Mouse (Mus musculus) limb, embryonic 10.5 days (tissue): ENCODE data around the gene Sntb2. TPM values are rescaled to one million over a fixed set of nuclear protein-coding genes. Genes with fewer than 3 reads are reported as not detected.

Experiments
- DNase-seq: peaks from one replicate; pipeline ENCODE4 v3.0.0-alpha.2; 2017; ENCODE audit warnings: low spot score
- H3K27ac ChIP-seq: fragments of 300-500 bp; sonication (generic); 2 replicates; pipeline ENCODE4 v1.5.1; 2016; ENCODE audit warnings: mild to moderate bottlenecking
- H3K27me3 ChIP-seq: fragments of 300-500 bp; sonication (generic); 2 replicates; pipeline ENCODE4 v1.6.1; 2016; ENCODE audit warnings: low read depth, mild to moderate bottlenecking; ENCODE audit not compliant: poor library complexity, severe bottlenecking
- H3K36me3 ChIP-seq: fragments of 300-500 bp; sonication (generic); 2 replicates; pipeline ENCODE4 v1.6.1; 2016; ENCODE audit warnings: mild to moderate bottlenecking, moderate library complexity
- H3K4me1 ChIP-seq: fragments of 300-500 bp; sonication (generic); 2 replicates; pipeline ENCODE4 v1.6.1; 2016
- H3K4me3 ChIP-seq: fragments of 300-500 bp; sonication (generic); 2 replicates; pipeline ENCODE4 v1.5.1; 2016; ENCODE audit warnings: mild to moderate bottlenecking, moderate library complexity
- H3K9me3 ChIP-seq: fragments of 300-500 bp; sonication (generic); replicated peaks from 2 replicates; pipeline ENCODE4 v1.6.1; 2016; ENCODE audit warnings: mild to moderate bottlenecking
- WGBS: fragments of 180-500 bp; shearing (Covaris S2); methylation state at CpG from one replicate; pipeline ENCODE4 v1.1.7; 2016; 5-methylcytosine and 5-hydroxymethylcytosine counted together
- polyA plus RNA-seq: library from polyadenylated mRNA; unstranded; fragments of >200 nt; fragmentation: Nextera tagmentation; extraction: Ambion mirVana; gene quantifications from 2 replicates; pipeline ENCODE4 v1.2.1, GENCODE M21; 2016

The Sntb2 gene
- polyA plus RNA-seq, 1 experiment from 2014 or later = 15.9 TPM

DNA sequence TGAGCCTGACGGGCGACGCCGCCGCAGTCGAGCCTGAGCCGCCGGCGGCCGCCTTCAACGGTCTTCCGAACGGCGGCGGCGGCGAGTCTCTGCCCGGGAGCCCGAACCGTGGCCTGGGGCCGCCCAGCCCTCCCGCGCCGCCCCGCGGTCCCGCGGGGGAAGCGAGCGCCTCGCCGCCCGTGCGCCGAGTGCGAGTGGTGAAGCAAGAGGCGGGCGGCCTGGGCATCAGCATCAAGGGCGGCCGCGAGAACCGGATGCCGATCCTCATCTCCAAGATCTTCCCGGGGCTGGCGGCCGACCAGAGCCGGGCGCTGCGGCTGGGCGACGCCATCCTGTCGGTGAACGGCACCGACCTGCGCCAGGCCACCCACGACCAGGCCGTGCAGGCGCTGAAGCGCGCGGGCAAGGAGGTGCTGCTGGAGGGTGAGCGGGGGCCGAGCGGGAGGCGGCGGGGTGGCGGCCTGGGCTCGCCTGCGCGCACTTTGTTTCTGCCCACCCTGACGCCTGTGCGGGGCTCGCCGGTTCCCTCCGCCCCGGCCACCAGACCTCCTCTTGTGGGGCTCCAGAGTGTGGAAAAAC, 438 bp downstream of the Sntb2 start:
- H3K4me1 ChIP-seq = peaks cover 56% of the 10 kb centered on the region
- H3K9me3 ChIP-seq = no peaks in the 10 kb centered on the region
- peak overlapping the region; percentile 91 for H3K4me3 ChIP-seq
- under 1% methylated on average over 75 of the region's 76 CpGs for WGBS
- peak; percentile 82 for DNase-seq
- no peaks in the 10 kb centered on the region for H3K27me3 ChIP-seq
- H3K27ac ChIP-seq = peak overlapping the region; percentile 96
- H3K36me3 ChIP-seq = peaks cover 7% of the 10 kb centered on the region; the same call in 1 of the 2 replicates

DNA sequence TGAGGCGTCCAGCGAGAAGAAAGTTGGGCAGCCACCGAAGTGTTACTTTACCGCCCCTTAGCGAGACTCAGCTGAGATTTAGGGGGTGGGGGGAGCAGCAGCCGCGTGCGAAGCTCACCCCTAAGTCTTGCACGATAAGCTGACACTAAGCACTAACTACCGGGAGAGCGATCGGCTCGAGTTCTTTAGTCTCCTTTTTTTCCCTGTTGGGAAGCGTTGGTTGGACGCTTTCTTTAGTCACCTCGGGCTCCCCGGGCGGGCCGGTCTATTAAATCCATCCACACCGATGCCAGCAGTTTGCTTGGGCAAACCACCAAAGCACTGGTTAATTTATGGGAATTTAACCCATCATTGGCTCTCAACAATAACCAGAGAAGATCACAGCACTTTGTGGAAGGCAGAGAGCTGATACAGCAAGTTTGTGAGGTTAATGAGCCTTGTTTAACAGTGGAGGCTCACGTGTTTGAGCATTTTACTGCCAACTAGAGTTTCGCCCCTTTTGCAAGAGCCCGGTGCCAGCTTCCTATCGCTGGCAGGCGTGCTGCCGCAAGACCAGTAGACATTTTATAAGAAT, 1.0 kb downstream of the Sntb2 start:
- WGBS = 2% methylated on average over 26 of the region's 26 CpGs
- peak overlapping the region; percentile 91 for H3K4me3 ChIP-seq
- H3K4me1 ChIP-seq = peaks cover 54% of the 10 kb centered on the region
- H3K27me3 ChIP-seq = no peaks in the 10 kb centered on the region
- H3K9me3 ChIP-seq = no peaks in the 10 kb centered on the region
- peak overlapping the region; percentile 96 for H3K27ac ChIP-seq
- peaks cover 9% of the 10 kb centered on the region; the same call in 1 of the 2 replicates for H3K36me3 ChIP-seq
- no peak for DNase-seq

DNA sequence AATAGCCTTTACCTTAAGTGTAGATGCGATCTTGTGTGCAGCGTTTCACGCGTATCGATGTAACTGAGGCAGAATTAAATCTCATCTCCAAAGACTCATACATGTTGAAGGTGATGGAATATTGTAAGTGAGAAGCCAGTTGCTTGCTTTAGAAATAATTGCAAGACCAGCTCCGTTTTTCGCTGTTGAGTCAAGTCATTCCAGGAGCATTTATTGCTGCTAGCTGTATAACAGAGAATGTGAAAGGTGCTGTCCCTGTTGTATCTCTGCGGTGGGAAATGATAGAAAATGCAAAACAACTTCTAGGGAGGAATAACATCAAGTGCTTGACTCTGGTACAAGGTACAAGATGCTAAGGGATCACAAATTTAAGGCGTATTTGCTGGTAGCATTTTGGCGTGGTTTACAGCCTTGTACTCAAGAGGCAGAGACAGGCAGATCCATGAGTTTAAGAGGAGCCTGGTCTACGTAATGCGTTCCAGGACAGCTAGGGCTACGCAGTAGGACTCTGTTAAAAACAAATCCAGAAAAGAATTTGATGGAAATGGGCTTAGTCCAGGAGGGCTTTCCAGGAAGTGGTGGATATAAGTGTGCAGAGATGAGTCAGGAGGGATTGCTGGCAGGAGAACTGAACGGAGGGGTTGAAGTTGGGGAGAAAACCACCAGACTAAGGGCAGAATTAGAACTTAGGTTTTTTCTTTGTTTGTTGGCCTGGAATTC, 1.7 kb downstream of the Sntb2 start:
- H3K27me3 ChIP-seq = no peaks in the 10 kb centered on the region
- peaks cover 47% of the 10 kb centered on the region for H3K4me1 ChIP-seq
- WGBS = 38% methylated on average over 14 of the region's 14 CpGs
- H3K27ac ChIP-seq = no peak overlapping the region
- H3K9me3 ChIP-seq = no peaks in the 10 kb centered on the region
- peaks cover 9% of the 10 kb centered on the region; the same call in 1 of the 2 replicates for H3K36me3 ChIP-seq
- no peak for DNase-seq
- H3K4me3 ChIP-seq = peak overlapping the region; percentile 91

DNA sequence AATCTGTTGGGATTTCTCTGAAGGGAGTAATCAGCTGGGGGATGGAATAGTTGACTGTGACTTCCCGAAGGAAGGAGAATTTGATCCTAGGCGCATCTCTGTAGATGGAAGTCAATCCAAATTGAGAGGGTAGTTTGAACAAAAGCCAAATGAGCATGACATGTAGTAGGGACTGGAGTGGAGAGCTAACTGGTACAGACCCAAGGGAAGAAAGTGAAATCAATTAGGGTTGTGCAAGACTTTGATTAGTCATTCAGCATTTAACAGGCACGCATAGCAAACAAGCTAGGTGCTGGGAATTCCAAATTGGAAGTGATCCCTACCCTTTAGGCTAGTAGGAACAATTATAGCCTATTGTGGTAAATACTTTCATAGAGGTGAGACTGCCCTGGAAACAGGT, 6.3 kb downstream of the Sntb2 start:
- H3K27ac ChIP-seq = no peak overlapping the region
- no peak overlapping the region for H3K4me3 ChIP-seq
- H3K4me1 ChIP-seq = peaks cover 25% of the 10 kb centered on the region
- DNase-seq = no peak
- H3K27me3 ChIP-seq = no peaks in the 10 kb centered on the region
- WGBS = 92% methylated on average over 3 of the region's 3 CpGs
- peaks cover 18% of the 10 kb centered on the region for H3K36me3 ChIP-seq
- H3K9me3 ChIP-seq = no peaks in the 10 kb centered on the region

DNA sequence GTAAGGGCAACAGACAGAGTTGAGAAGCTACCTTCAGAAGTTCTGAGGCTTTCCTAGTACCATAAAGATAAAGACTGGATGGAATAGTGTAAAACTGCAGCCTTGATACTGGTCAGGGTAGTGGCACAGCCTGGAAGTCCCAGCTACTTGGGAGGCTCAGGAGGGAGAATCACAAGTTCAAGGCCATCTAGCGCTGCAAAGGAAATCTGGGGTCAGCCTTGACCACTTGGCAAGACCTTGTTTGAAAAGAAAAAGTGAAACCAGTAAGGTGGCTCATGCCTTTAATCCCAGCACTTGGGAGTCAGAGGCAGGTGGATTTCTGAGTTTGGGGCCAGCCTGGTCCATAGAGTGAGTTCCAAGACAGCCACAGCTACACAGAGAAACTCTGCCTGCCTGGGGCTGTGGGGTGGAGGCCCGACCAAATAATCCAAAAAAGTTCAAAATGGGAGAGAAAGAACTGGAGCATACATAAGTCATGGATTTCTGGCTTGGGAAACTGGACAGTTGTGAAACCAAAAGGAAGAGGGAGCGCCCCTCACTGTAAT, 8.4 kb downstream of the Sntb2 start:
- Histone ChIP-seq H3K27me3 (no peaks in the 10 kb centered on the region), H3K9me3 (no peaks in the 10 kb centered on the region), H3K27ac (no peak overlapping the region), H3K4me1 (peaks cover 9% of the 10 kb centered on the region), H3K36me3 (peaks cover 20% of the 10 kb centered on the region), H3K4me3 (no peak overlapping the region)
- whole genome bisulfite sequencing = 93% methylated on average over 3 of the region's 3 CpGs
- no peak for DNase-seq

DNA sequence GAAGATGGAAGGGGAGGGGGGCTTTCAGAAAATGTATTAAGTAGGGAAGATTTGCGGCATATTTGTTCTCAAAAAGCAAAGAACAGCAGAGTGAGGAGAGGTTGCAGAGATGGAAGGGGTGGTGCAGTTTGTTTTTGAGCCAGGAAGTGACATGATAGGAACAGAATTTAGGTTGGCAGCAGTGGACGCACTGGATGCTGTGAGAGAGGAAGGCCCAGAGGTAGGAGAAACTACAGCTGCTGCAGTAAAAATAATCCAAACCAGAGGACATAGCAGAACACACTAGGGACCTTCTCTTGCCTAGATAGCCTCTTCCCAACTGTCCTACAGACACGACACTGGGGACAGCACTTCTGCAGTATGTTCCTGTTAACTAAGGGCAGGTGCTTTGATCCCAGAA, 9.2 kb downstream of the Sntb2 start:
- Histone ChIP-seq H3K36me3 (peaks cover 15% of the 10 kb centered on the region; the same call in 1 of the 2 replicates), H3K27me3 (no peaks in the 10 kb centered on the region), H3K4me1 (peaks cover 4% of the 10 kb centered on the region), H3K4me3 (no peak overlapping the region), H3K27ac (no peak overlapping the region), H3K9me3 (no peaks in the 10 kb centered on the region)
- 79% methylated on average over 3 of the region's 3 CpGs for WGBS
- DNase-seq = no peak

DNA sequence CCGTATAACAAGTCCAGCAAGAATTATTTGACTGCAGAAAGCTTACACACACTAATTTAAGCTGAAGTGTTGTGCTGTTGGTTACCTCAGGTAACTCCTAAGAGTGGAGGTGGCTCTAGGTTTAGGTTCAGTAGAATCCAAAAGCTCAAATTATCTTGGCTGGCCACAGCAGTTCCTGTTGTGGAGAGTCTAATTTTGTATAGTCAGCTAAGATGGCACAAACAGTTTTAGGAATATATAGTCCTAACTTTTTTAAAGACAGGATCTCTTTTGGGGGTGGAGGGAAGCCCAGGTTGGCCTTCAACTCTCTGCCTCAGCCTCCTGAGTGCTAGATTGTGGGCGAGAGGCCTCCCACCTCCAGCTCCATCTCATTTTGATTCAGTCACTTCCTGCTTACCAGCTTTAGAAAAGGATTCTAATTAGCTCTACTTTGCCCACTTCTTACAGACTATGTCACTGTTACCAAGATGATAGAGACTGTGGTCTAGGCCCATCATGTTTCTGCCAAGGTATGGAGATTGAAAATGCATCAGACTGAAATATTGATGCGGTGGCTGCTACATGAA, 13.2 kb downstream of the Sntb2 start:
- no peaks in the 10 kb centered on the region for H3K4me1 ChIP-seq
- WGBS = 88% methylated on average over 3 of the region's 3 CpGs

DNA sequence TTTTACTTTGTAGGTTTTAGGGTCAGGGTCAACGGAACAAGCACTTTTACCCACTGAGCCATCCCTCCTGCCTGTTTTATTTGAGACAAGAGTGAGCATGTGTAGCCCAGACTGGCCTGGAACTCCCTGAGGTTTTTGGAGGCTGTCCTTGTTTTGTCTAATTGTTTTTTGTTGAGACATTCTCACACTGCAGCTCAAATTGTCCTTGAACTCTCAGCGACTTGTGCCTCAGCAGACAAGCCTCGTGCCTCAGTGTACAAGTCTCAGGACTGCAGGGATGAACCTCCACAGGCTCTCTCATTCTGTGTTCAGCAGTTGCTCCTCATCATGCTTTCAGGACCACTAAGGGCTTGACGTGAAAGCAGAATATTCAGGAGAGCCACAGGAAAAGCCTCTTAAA, 16.2 kb downstream of the Sntb2 start:
- no peak for DNase-seq
- H3K36me3 ChIP-seq = peaks cover 11% of the 10 kb centered on the region
- H3K4me3 ChIP-seq = no peak overlapping the region
- no peaks in the 10 kb centered on the region for H3K4me1 ChIP-seq
- H3K27ac ChIP-seq = no peak overlapping the region
- H3K9me3 ChIP-seq = no peaks in the 10 kb centered on the region
- no peaks in the 10 kb centered on the region for H3K27me3 ChIP-seq
- WGBS = 86% methylated on average over 4 of the region's 4 CpGs

More for the DNA sequence above, 13.2 kb downstream of the Sntb2 start:
- no peak overlapping the region for H3K4me3 ChIP-seq
- H3K27me3 ChIP-seq = no peaks in the 10 kb centered on the region
- H3K27ac ChIP-seq = no peak overlapping the region
- H3K9me3 ChIP-seq = no peaks in the 10 kb centered on the region
- peaks cover 8% of the 10 kb centered on the region; the same call in 1 of the 2 replicates for H3K36me3 ChIP-seq
- no peak for DNase-seq

DNA sequence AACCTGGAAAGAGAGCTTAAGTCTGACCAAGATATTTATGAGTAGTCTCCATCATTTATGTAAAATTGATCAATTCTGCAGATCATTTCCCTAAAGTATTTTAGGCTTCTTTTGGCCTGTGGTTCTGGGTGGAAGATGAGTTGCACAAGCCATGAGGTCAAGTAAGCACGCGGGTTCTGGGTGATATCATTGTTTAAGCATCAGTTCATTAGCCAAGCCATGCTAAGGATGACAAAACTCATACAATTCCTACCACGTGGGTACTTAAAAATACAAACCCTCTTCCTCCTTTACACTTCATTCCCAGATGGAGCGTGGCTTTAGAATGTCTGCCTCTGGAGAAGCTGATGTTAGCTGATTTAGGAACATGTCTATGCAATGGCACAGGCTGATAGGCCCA, 18.0 kb downstream of the Sntb2 start:
- 89% methylated on average over 4 of the region's 4 CpGs for WGBS
- Histone ChIP-seq H3K4me3 (no peak overlapping the region), H3K27ac (no peak overlapping the region), H3K4me1 (no peaks in the 10 kb centered on the region), H3K9me3 (no peaks in the 10 kb centered on the region), H3K27me3 (no peaks in the 10 kb centered on the region), H3K36me3 (peaks cover 12% of the 10 kb centered on the region)
- DNase-seq = no peak

DNA sequence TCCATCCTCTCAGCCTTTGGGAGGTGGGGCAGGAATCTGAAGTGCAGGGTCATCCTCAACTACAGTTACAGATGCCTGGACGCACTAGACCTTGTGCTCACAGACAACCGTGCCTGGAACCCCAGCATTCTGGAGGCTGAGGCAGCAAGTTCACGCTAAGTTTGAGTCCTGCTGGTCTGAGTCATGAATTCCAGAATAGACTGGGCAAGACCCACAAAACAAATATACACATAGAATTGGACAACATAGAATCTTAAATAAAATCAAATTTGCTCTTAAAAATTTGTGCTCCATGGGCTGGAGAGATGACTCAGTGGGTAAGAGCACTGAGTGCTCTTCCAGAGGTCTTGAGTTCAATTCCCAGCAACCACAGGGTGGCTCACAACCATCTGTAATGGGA, 21.5 kb downstream of the Sntb2 start:
- DNase-seq = no peak
- Histone ChIP-seq H3K27me3 (no peaks in the 10 kb centered on the region), H3K36me3 (peaks cover 8% of the 10 kb centered on the region), H3K4me1 (no peaks in the 10 kb centered on the region), H3K4me3 (no peak overlapping the region), H3K27ac (no peak overlapping the region), H3K9me3 (no peaks in the 10 kb centered on the region)
- 93% methylated on average over 3 of the region's 3 CpGs for WGBS

DNA sequence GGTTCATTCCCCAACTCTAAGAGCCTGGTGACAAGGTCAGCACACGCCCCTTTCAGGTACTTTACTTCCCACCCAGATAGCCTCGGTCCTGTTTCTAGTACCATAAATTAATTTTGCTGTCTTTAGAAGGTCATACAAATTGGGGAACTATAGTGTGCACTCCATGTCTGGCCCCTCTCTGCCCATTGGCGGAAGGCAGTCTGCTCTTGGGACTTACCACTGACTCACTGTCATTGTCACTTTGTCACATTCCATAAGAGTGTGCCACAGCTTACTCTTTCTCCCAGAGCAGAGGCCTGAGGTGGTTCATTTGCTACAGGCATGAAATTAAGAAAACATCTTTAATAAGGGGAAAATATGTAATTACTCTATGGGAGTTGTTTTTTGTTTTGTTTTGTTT, 22.7 kb downstream of the Sntb2 start:
- Histone ChIP-seq H3K36me3 (peaks cover 6% of the 10 kb centered on the region), H3K27ac (no peak overlapping the region), H3K4me1 (no peaks in the 10 kb centered on the region), H3K27me3 (no peaks in the 10 kb centered on the region), H3K9me3 (no peaks in the 10 kb centered on the region), H3K4me3 (no peak overlapping the region)
- DNase-seq = no peak
- WGBS = 89% methylated on average over 3 of the region's 3 CpGs

DNA sequence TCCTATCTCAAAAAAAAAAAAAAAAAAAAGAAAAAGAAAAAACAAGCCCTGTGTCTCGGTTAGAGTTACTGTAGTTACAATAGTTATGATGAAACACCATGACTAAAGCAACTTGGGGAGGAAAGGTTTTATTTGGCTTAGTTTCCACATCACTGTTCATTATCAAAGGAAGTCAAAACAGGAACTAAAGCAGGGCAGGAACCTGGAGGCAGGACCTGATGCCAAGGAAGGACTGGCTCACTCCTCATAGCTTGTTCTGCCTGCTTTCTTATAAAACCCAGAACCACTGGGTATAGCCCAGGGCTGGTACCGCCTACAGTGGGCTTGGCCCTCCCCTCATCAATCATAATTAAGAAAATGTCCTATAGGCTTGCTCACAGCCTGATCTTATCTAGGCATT, 24.1 kb downstream of the Sntb2 start:
- no peaks in the 10 kb centered on the region for H3K27me3 ChIP-seq
- H3K9me3 ChIP-seq = no peaks in the 10 kb centered on the region
- H3K27ac ChIP-seq = no peak overlapping the region
- H3K4me1 ChIP-seq = no peaks in the 10 kb centered on the region
- no peak for DNase-seq
- no peak overlapping the region for H3K4me3 ChIP-seq
- WGBS = 88% methylated on average over 2 of the region's 2 CpGs
- H3K36me3 ChIP-seq = peaks cover 6% of the 10 kb centered on the region

DNA sequence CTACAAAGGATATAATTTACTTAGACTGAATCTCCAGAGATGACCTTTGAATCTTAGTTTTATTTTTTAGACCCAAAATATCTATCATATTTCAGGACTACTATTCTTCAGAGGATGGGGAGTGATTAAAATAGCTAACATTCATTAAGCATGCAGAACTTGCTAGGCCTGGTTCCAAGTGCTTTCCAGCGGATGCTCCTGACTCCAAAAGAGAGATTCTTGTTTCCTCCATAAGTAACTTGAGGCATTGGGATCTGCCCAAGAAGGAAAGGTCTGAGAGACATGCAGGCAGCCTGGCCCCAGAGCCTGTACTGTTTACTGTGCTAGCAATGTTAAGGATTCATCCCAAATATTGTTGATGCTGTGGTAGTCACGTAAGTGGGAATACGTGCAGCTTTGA, 26.8 kb downstream of the Sntb2 start:
- no peak for DNase-seq
- Histone ChIP-seq H3K4me1 (no peaks in the 10 kb centered on the region), H3K9me3 (no peaks in the 10 kb centered on the region), H3K27ac (no peak overlapping the region), H3K4me3 (no peak overlapping the region), H3K36me3 (no peaks in the 10 kb centered on the region), H3K27me3 (no peaks in the 10 kb centered on the region)
- WGBS = 94% methylated on average over 3 of the region's 3 CpGs
